Mouse (Mus musculus): Measurements from ENCODE around the gene Fignl2.

GRCm38 (mm10) chr15:101078731-101079156 lies 377 bp upstream of the Fignl2 start:
- TF ChIP-seq CTCF (IDR thresholded peaks at IDR 0.05), result peak; percentile 61
- TF ChIP-seq EP300 (IDR thresholded peaks at IDR 0.05), result no peak
